In genomic region chr1:91626090-91626489, GRCm38 (mm10) we compare ENCODE assay signal across 15 mouse cellular contexts.
A peak's percentile ranks its signal among the peaks of the same experiment; 100 is the strongest.
DNase-seq lines count a peak whose midpoint lies in the region; ATAC-seq and TF ChIP-seq lines count a peak whose summit lies in the region.
"Had no signal": no experiment of that assay in that cellular context is flagged by ENCODE, and none has a peak within 500 bp of the region (broad histone marks: within the 10 kb centered on the region; RNA-seq: fewer than 3 reads in every experiment).

No protein-coding gene starts in this region.

- no peak for TF ChIP-seq CTCF in forebrain, postnatal 0 days (IDR thresholded peaks at IDR 0.05; ENCODE audit: low read depth)
- TF ChIP-seq CTCF in thymus, adult 2 months (IDR thresholded peaks at IDR 0.05; ENCODE audit: borderline replicate concordance, control insufficient read depth, extremely low read depth, insufficient read depth, low read length, poor library complexity) = no peak

- DNase-seq in forebrain, postnatal 0 days = peak; percentile 14
- DNase-seq in thymus, adult 2 months = peak; percentile 75
- DNase-seq in heart, postnatal 4 days = no peak
- DNase-seq in heart, adult 18-20 months = no peak
- DNase-seq: cerebellum, adult 8-10 months; heart, adult 11 months; kidney, adult 11 months; kidney, postnatal 14 days; lung, adult 2 months had no signal

- H3K4me2 ChIP-seq in forebrain, postnatal 0 days (ENCODE audit: low read depth) = no peak overlapping the region
- no peak overlapping the region for H3K4me2 ChIP-seq in forebrain, embryonic 12.5 days
- H3K4me2 ChIP-seq: limb, embryonic 15.5 days had no signal

- peaks cover 2% of the 10 kb centered on the region; the same call in 1 of the 2 replicates for H3K4me1 ChIP-seq in forebrain, postnatal 0 days (ENCODE audit: insufficient read depth)
- H3K4me1 ChIP-seq in forebrain, embryonic 12.5 days = peaks cover 4% of the 10 kb centered on the region; the same call in 1 of the 2 replicates
- peaks cover 62% of the 10 kb centered on the region for H3K4me1 ChIP-seq in thymus, adult 2 months (replicated peaks; ENCODE audit: control insufficient read depth, insufficient read depth, low read length)

- H3K27ac ChIP-seq in forebrain, postnatal 0 days (ENCODE audit: low read depth, low read length) = no peak overlapping the region
- H3K27ac ChIP-seq in forebrain, embryonic 12.5 days = no peak overlapping the region
- peak overlapping the region; percentile 98 for H3K27ac ChIP-seq in thymus, adult 2 months (ENCODE audit: control insufficient read depth, insufficient read depth, low read length)
- H3K27ac ChIP-seq: forebrain, embryonic 10.5 days had no signal

- 68% methylated on average over 11 of the region's 11 CpGs for WGBS in forebrain, postnatal 0 days
- WGBS in forebrain, embryonic 12.5 days = 88% methylated on average over 11 of the region's 11 CpGs
- WGBS in thymus, adult 2 months = 11% methylated on average over 11 of the region's 11 CpGs

- H3K9ac ChIP-seq in forebrain, postnatal 0 days = no peak overlapping the region
- no peak overlapping the region for H3K9ac ChIP-seq in forebrain, embryonic 12.5 days
- H3K9ac ChIP-seq: limb, embryonic 15.5 days had no signal

- no peak overlapping the region for H3K4me3 ChIP-seq in forebrain, postnatal 0 days (ENCODE audit: low read depth, low read length)
- no peak overlapping the region for H3K4me3 ChIP-seq in forebrain, embryonic 12.5 days (replicated peaks)
- no peak overlapping the region for H3K4me3 ChIP-seq in thymus, adult 2 months (ENCODE audit: control insufficient read depth, insufficient read depth, low read length)
- H3K4me3 ChIP-seq: forebrain, embryonic 10.5 days; limb, embryonic 15.5 days had no signal

- no peak for ATAC-seq in forebrain, postnatal 0 days
- no peak for ATAC-seq in forebrain, embryonic 12.5 days (ENCODE audit: low FRiP score)
- peak; percentile 49 for ATAC-seq in CD4-positive, CD25-positive, alpha-beta regulatory T cell, adult 4 months
- ATAC-seq in inflammation-experienced regulatory T-cells, adult 6 months = peak; percentile 77
- no peak for ATAC-seq in frontal cortex, adult (ENCODE audit: low TSS enrichment)

- no peak for TF ChIP-seq POLR2A in thymus, adult 2 months (IDR thresholded peaks at IDR 0.05; ENCODE audit: control insufficient read depth, extremely low read depth, insufficient read depth, low read length, poor library complexity)

- H3K27me3 ChIP-seq in forebrain, postnatal 0 days (ENCODE audit: insufficient read depth, low read length) = no peaks in the 10 kb centered on the region
- no peaks in the 10 kb centered on the region for H3K27me3 ChIP-seq in forebrain, embryonic 12.5 days
- H3K27me3 ChIP-seq in thymus, adult 2 months (ENCODE audit: control insufficient read depth, insufficient read depth, low read length) = no peaks in the 10 kb centered on the region
- H3K27me3 ChIP-seq: limb, embryonic 15.5 days had no signal

- H3K36me3 ChIP-seq in forebrain, postnatal 0 days (ENCODE audit: insufficient read depth) = no peaks in the 10 kb centered on the region
- no peaks in the 10 kb centered on the region for H3K36me3 ChIP-seq in forebrain, embryonic 12.5 days (replicated peaks)
- no peaks in the 10 kb centered on the region for H3K36me3 ChIP-seq in thymus, adult 2 months (ENCODE audit: control insufficient read depth, insufficient read depth, low read length)
- H3K36me3 ChIP-seq: forebrain, embryonic 10.5 days; limb, embryonic 15.5 days had no signal

- H3K9me3 ChIP-seq in forebrain, postnatal 0 days (ENCODE audit: low read length) = no peaks in the 10 kb centered on the region
- no peaks in the 10 kb centered on the region for H3K9me3 ChIP-seq in forebrain, embryonic 12.5 days
- H3K9me3 ChIP-seq: forebrain, embryonic 10.5 days; limb, embryonic 15.5 days had no signal

Comparison
In these comparisons a context has a peak if more than half of its experiments do, and no peak if none do; other contexts are left out.
1. ATAC-seq: peak in CD4-positive, CD25-positive, alpha-beta regulatory T cell, adult 4 months (single experiment) and inflammation-experienced regulatory T-cells, adult 6 months (single experiment); none in forebrain, postnatal 0 days (single experiment), forebrain, embryonic 12.5 days (single experiment) and frontal cortex, adult (single experiment).
2. DNase-seq: peak in forebrain, postnatal 0 days (single experiment) and thymus, adult 2 months (single experiment); none in heart, postnatal 4 days (single experiment) and heart, adult 18-20 months (0 of 2).